Mouse (Mus musculus) embryonic facial prominence, embryonic 10.5 days (tissue): ENCODE results near the gene Ski. TPM values are rescaled to one million over a fixed set of nuclear protein-coding genes. Genes with fewer than 3 reads are reported as not detected.

ENCODE experiments used
- DNase-seq: peaks from one replicate; pipeline ENCODE4 v3.0.0-alpha.2; 2017; ENCODE audit warnings: low spot score
- H3K27ac ChIP-seq: fragments of 300-500 bp; sonication (generic); replicated peaks from 2 replicates; pipeline ENCODE4 v1.5.1; 2016; ENCODE audit warnings: mild to moderate bottlenecking
- H3K27me3 ChIP-seq: fragments of 300-500 bp; sonication (generic); replicated peaks from 2 replicates; pipeline ENCODE4 v1.6.1; 2016; ENCODE audit warnings: low read depth, mild to moderate bottlenecking; ENCODE audit not compliant: poor library complexity, severe bottlenecking
- H3K36me3 ChIP-seq: fragments of 300-500 bp; sonication (generic); replicated peaks from 2 replicates; pipeline ENCODE4 v1.6.1; 2016; ENCODE audit warnings: mild to moderate bottlenecking, moderate library complexity
- H3K4me1 ChIP-seq: fragments of 300-500 bp; sonication (generic); 2 replicates; pipeline ENCODE4 v1.6.1; 2016
- H3K4me3 ChIP-seq: fragments of 300-500 bp; sonication (generic); 2 replicates; pipeline ENCODE4 v1.5.1; 2016; ENCODE audit warnings: mild to moderate bottlenecking, moderate library complexity
- H3K9me3 ChIP-seq: fragments of 300-500 bp; sonication (generic); 2 replicates; pipeline ENCODE4 v1.6.1; 2016; ENCODE audit warnings: mild to moderate bottlenecking
- WGBS: fragments of 180-500 bp; shearing (Covaris S2); methylation state at CpG from one replicate; pipeline ENCODE4 v1.1.7; 2016; 5-methylcytosine and 5-hydroxymethylcytosine counted together
- polyA plus RNA-seq: library from polyadenylated mRNA; unstranded; fragments of >200 nt; fragmentation: Nextera tagmentation; extraction: Ambion mirVana; gene quantifications from 2 replicates; pipeline ENCODE4 v1.2.1, GENCODE M21; 2016

The Ski gene
- polyA plus RNA-seq, 1 experiment from 2014 or later: 10.7 TPM

GRCm38 (mm10) chr4:155138451-155138850 is 83.9 kb downstream of the Ski start:
- 80% methylated on average over 8 of the region's 8 CpGs for WGBS
- Histone ChIP-seq H3K27ac (peak overlapping the region; percentile 54; the same call in 1 of the 2 replicates), H3K36me3 (no peaks in the 10 kb centered on the region), H3K4me1 (peaks cover 76% of the 10 kb centered on the region), H3K27me3 (no peaks in the 10 kb centered on the region; the same call in 1 of the 2 replicates), H3K9me3 (no peaks in the 10 kb centered on the region), H3K4me3 (no peak overlapping the region)
- no peak for DNase-seq

GRCm38 (mm10) chr4:155137891-155138290 is 84.5 kb downstream of the Ski start:
- no peaks in the 10 kb centered on the region for H3K9me3 ChIP-seq
- no peaks in the 10 kb centered on the region; the same call in 1 of the 2 replicates for H3K27me3 ChIP-seq
- peak overlapping the region; percentile 40 for H3K27ac ChIP-seq
- DNase-seq: no peak
- H3K36me3 ChIP-seq: no peaks in the 10 kb centered on the region
- H3K4me1 ChIP-seq: peaks cover 78% of the 10 kb centered on the region
- WGBS: 87% methylated on average over 7 of the region's 7 CpGs
- H3K4me3 ChIP-seq: no peak overlapping the region

- WGBS: 54% methylated on average over 5 of the region's 5 CpGs
- H3K27ac ChIP-seq: peak overlapping the region; percentile 84
These were observed 86.3 kb downstream of the Ski start for GRCm38 (mm10) chr4:155135909-155136585.

DNA sequence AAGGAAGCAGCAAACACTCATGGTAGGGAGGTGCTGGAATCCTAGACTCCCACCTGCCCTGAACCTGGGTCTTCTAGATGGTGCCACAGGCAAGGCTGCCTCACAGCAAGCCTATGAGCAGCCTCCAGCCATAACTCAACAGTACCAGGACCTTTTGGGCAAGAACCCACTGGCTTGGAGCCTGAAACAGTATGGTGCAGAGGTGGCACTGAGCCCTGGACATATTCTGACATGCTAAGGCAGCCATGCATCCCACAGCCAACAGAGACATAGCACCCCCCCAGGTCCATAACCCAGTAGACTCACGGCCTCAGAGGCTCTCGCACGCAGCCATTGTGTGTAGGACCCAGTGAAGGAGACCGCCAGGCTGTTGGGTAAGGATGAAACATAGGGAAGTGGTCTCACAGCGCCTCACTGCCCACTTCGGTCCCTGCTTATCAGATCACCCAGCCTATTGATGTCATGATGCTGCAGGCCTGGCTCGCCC is 87.7 kb downstream of the Ski start:
- no peaks in the 10 kb centered on the region for H3K36me3 ChIP-seq
- H3K9me3 ChIP-seq: no peaks in the 10 kb centered on the region
- no peaks in the 10 kb centered on the region; the same call in 1 of the 2 replicates for H3K27me3 ChIP-seq
- 88% methylated on average over 7 of the region's 7 CpGs for whole genome bisulfite sequencing
- H3K4me1 ChIP-seq: peaks cover 95% of the 10 kb centered on the region
- peak overlapping the region; percentile 84 for H3K27ac ChIP-seq
- no peak for DNase-seq
- 0 out of 2 replicates have a peak overlapping the region, but pooled peaks have one; percentile 2 for H3K4me3 ChIP-seq

More at GRCm38 (mm10) chr4:155135909-155136585, 86.3 kb downstream of the Ski start:
- Histone ChIP-seq H3K4me3 (no peak overlapping the region), H3K4me1 (peaks cover 93% of the 10 kb centered on the region), H3K27me3 (no peaks in the 10 kb centered on the region; the same call in 1 of the 2 replicates), H3K9me3 (no peaks in the 10 kb centered on the region), H3K36me3 (no peaks in the 10 kb centered on the region)
- peak; percentile 44 for DNase-seq

GRCm38 (mm10) chr4:155133658-155134417 is 88.6 kb downstream of the Ski start:
- no peaks in the 10 kb centered on the region for H3K9me3 ChIP-seq
- peak overlapping the region; percentile 84 for H3K27ac ChIP-seq
- peaks cover 90% of the 10 kb centered on the region for H3K4me1 ChIP-seq
- H3K4me3 ChIP-seq: peak overlapping the region; percentile 27; the same call in 1 of the 2 replicates
- no peaks in the 10 kb centered on the region for H3K36me3 ChIP-seq
- DNase-seq: peak; percentile 69
- no peaks in the 10 kb centered on the region; the same call in 1 of the 2 replicates for H3K27me3 ChIP-seq
- 26% methylated on average over 20 of the region's 20 CpGs for WGBS

DNA sequence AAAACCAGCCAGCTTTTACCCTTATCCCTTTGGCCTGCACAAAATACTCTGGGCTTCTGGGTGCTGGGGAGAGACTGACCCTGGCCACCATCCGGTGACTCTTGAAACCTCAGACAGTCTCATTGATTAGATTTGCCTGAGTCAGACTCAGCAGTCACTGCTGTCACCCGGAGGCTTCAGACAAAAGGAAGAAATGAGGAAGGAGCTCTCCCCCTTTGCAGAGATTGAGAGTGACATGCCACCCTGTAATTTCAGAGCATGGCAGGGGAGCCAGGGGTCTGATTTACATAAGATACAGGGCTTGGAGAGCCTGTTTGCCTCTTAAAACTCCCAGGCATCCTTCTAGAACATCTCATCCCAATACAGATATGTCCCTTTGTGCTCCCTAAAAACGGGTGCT is 89.2 kb downstream of the Ski start:
- peak overlapping the region; percentile 84 for H3K27ac ChIP-seq
- H3K9me3 ChIP-seq: no peaks in the 10 kb centered on the region
- H3K36me3 ChIP-seq: no peaks in the 10 kb centered on the region
- DNase-seq: no peak
- peaks cover 83% of the 10 kb centered on the region for H3K4me1 ChIP-seq
- no peaks in the 10 kb centered on the region; the same call in 1 of the 2 replicates for H3K27me3 ChIP-seq
- no peak overlapping the region for H3K4me3 ChIP-seq
- 40% methylated on average over 3 of the region's 3 CpGs for WGBS

- Histone ChIP-seq H3K4me1 (peaks cover 80% of the 10 kb centered on the region), H3K4me3 (no peak overlapping the region), H3K9me3 (no peaks in the 10 kb centered on the region), H3K27me3 (no peaks in the 10 kb centered on the region; the same call in 1 of the 2 replicates), H3K36me3 (no peaks in the 10 kb centered on the region), H3K27ac (no peak overlapping the region)
- WGBS: 78% methylated on average over 7 of the region's 7 CpGs
- no peak for DNase-seq
These were observed 91.8 kb downstream of the Ski start for GRCm38 (mm10) chr4:155130616-155131015.

- no peak for DNase-seq
- no peaks in the 10 kb centered on the region for H3K27me3 ChIP-seq
- H3K27ac ChIP-seq: peak overlapping the region; percentile 49
- H3K36me3 ChIP-seq: no peaks in the 10 kb centered on the region
- peaks cover 80% of the 10 kb centered on the region for H3K4me1 ChIP-seq
- H3K9me3 ChIP-seq: no peaks in the 10 kb centered on the region
- no peak overlapping the region for H3K4me3 ChIP-seq
- WGBS: 90% methylated on average over 14 of the region's 14 CpGs
These were observed 92.4 kb downstream of the Ski start for GRCm38 (mm10) chr4:155129996-155130395.

- 94% methylated on average over 10 of the region's 10 CpGs for WGBS
- no peaks in the 10 kb centered on the region for H3K27me3 ChIP-seq
- H3K27ac ChIP-seq: peak overlapping the region; percentile 49
- DNase-seq: no peak
- H3K36me3 ChIP-seq: no peaks in the 10 kb centered on the region
- no peak overlapping the region for H3K4me3 ChIP-seq
- H3K9me3 ChIP-seq: no peaks in the 10 kb centered on the region
- peaks cover 80% of the 10 kb centered on the region for H3K4me1 ChIP-seq
These were observed 93.1 kb downstream of the Ski start for GRCm38 (mm10) chr4:155129132-155129917.

DNA sequence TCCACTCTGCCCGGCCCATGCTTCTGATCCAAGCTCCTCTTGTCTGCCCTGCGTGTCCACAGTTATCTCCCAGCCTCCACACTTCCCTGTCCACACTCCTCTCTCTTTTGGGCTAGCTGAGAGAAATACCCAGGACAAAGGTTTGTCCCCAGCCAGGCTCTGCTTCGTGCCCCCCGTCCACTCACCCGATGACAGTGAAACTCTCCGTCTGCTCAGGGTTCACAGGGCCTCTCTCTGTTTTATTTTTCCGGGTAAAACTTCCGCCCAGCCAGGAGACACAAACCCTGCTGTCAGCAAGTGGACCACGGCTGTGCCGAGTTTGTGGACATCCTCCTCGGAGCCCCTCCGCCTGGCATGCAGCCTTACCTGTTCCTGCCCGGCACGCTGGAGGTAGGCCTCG is 94.0 kb downstream of the Ski start:
- WGBS: 93% methylated on average over 15 of the region's 15 CpGs
- H3K27ac ChIP-seq: peak overlapping the region; percentile 57; the same call in 1 of the 2 replicates
- no peaks in the 10 kb centered on the region for H3K36me3 ChIP-seq
- H3K9me3 ChIP-seq: no peaks in the 10 kb centered on the region
- no peaks in the 10 kb centered on the region for H3K27me3 ChIP-seq
- DNase-seq: no peak
- H3K4me1 ChIP-seq: peaks cover 77% of the 10 kb centered on the region
- H3K4me3 ChIP-seq: no peak overlapping the region

DNA sequence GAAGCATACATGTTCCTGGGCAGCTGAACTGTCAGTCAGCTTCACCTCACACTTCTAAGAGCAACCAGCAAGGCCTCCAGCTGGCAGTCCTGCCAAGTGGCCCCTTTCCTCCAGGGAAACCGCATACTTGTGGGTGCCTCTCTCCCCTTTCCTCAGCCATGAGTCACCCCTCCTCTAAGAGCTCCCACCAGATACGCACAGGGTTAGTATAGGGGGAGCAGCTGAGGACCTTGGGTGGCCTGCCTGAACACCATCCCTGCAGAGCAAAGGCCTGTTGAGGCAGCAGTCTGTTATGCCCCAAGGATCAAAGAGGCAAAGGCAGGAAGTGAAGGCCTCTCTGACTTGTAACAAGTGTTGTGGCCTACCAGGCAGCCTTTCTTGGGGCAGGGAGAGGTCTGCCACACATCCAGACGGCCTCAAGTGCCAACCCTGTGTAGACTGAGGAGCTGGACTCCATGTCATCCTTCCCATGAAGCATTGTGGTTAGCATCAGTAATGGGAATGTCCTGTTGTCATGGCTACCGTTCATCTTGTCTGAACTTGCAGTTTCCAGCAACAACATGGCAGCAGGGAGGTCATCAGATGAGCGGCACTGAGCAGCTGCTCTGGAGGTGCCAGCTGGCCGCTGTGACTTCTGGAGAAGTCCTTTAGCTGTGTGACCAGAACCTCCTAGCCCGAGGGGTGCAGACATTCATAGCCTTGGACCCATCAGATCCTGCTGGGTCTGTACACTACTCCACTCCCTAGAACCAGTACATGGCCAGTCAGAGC is 95.6 kb downstream of the Ski start:
- H3K9me3 ChIP-seq: no peaks in the 10 kb centered on the region
- whole genome bisulfite sequencing: 74% methylated on average over 7 of the region's 7 CpGs
- H3K27me3 ChIP-seq: no peaks in the 10 kb centered on the region
- DNase-seq: no peak
- peaks cover 75% of the 10 kb centered on the region for H3K4me1 ChIP-seq
- H3K36me3 ChIP-seq: no peaks in the 10 kb centered on the region
- no peak overlapping the region for H3K4me3 ChIP-seq
- H3K27ac ChIP-seq: peak overlapping the region; percentile 26; the same call in 1 of the 2 replicates
